Mouse (Mus musculus) neural tube, embryonic 10.5 days (tissue): Measurements from ENCODE around the gene Krt34.

Experiments used
- DNase-seq: peaks from one replicate; pipeline ENCODE4 v3.0.0-alpha.2; 2017; ENCODE audit warnings: low spot score; ENCODE audit errors: extremely low spot score

The Krt34 gene

GRCm38 (mm10) chr11:100004846-100005245, 36.5 kb downstream of the Krt34 start:
- peak; percentile 34 for DNase-seq

- no peak for DNase-seq
Observed at GRCm38 (mm10) chr11:99999091-99999490, 42.3 kb downstream of the Krt34 start.

GRCm38 (mm10) chr11:99994384-99994661, 47.0 kb downstream of the Krt34 start:
- no peak for DNase-seq

GRCm38 (mm10) chr11:99993620-99994383, 47.6 kb downstream of the Krt34 start, which contains the start of gene Krtap17-1:
Gene Krtap17-1, minus strand, starts transcription at chr11:99993994.
- DNase-seq, result no peak

GRCm38 (mm10) chr11:99990571-99990970, 50.8 kb downstream of the Krt34 start:
- no peak for DNase-seq

GRCm38 (mm10) chr11:99989881-99990405, 51.4 kb downstream of the Krt34 start:
- no peak for DNase-seq

GRCm38 (mm10) chr11:99988530-99988929, 52.8 kb downstream of the Krt34 start:
- DNase-seq, result no peak
